Mouse (Mus musculus) liver, embryonic 16.5 days (tissue): ENCODE data around the gene Brsk1. TPM values are rescaled to one million over a fixed set of nuclear protein-coding genes. Genes with fewer than 3 reads are reported as not detected.

ENCODE experiments used
- ATAC-seq: fragments of 200-750 bp; cut with Nextera tagmentation; 2 replicates; pipeline ENCODE4 v1.8.0; 2017; ENCODE audit warnings: low read depth, mild to moderate bottlenecking, moderate number of reproducible peaks, moderate library complexity
- H3K27ac ChIP-seq: fragments of 300-500 bp; sonication (generic); 2 replicates; pipeline ENCODE4 v1.5.1; 2014; ENCODE audit warnings: mild to moderate bottlenecking, low read length
- H3K27me3 ChIP-seq: fragments of 300-500 bp; sonication (generic); 2 replicates; pipeline ENCODE4 v1.6.1; 2014; ENCODE audit warnings: low read depth, low read length, mixed read lengths; ENCODE audit not compliant: control insufficient read depth, insufficient read depth
- H3K36me3 ChIP-seq: fragments of 300-500 bp; sonication (generic); 2 replicates; pipeline ENCODE4 v1.6.1; 2014; ENCODE audit warnings: mild to moderate bottlenecking; ENCODE audit not compliant: control insufficient read depth, insufficient read depth
- H3K4me1 ChIP-seq: fragments of 300-500 bp; sonication (generic); 2 replicates; pipeline ENCODE4 v1.6.1; 2014; ENCODE audit warnings: low read depth, low read length, mixed read lengths; ENCODE audit not compliant: control insufficient read depth
- H3K4me2 ChIP-seq: fragments of 300-500 bp; sonication (generic); 2 replicates; pipeline ENCODE4 v1.6.1; 2014; ENCODE audit warnings: low read depth, low read length, mixed read lengths
- H3K4me3 ChIP-seq: fragments of 300-500 bp; sonication (generic); 2 replicates; pipeline ENCODE4 v1.5.1; 2014; ENCODE audit warnings: low read depth, mild to moderate bottlenecking, low read length
- H3K9ac ChIP-seq: fragments of 300-500 bp; sonication (generic); 2 replicates; pipeline ENCODE4 v1.6.1; 2014; ENCODE audit warnings: low read depth, low read length
- H3K9me3 ChIP-seq: fragments of 300-500 bp; sonication (generic); replicated peaks from 2 replicates; pipeline ENCODE4 v1.6.1; 2016; ENCODE audit warnings: low read length; ENCODE audit not compliant: control insufficient read depth
- WGBS: fragments of 180-500 bp; shearing (Covaris S2); extraction: QIAGEN DNeasy Blood & Tissue Kit; methylation state at CpG from one replicate; pipeline ENCODE4 v1.1.7; 2014; ENCODE audit not compliant: insufficient replicate concordance; 5-methylcytosine and 5-hydroxymethylcytosine counted together
- polyA plus RNA-seq: library from polyadenylated mRNA; unstranded; fragments of >200 nt; fragmentation: Nextera tagmentation; extraction: Ambion mirVana; gene quantifications from 2 replicates; pipeline ENCODE4 v1.2.1, GENCODE M21; 2015

The Brsk1 gene
- polyA plus RNA-seq, 1 experiment from 2014 or later, result 0.14 TPM

DNA sequence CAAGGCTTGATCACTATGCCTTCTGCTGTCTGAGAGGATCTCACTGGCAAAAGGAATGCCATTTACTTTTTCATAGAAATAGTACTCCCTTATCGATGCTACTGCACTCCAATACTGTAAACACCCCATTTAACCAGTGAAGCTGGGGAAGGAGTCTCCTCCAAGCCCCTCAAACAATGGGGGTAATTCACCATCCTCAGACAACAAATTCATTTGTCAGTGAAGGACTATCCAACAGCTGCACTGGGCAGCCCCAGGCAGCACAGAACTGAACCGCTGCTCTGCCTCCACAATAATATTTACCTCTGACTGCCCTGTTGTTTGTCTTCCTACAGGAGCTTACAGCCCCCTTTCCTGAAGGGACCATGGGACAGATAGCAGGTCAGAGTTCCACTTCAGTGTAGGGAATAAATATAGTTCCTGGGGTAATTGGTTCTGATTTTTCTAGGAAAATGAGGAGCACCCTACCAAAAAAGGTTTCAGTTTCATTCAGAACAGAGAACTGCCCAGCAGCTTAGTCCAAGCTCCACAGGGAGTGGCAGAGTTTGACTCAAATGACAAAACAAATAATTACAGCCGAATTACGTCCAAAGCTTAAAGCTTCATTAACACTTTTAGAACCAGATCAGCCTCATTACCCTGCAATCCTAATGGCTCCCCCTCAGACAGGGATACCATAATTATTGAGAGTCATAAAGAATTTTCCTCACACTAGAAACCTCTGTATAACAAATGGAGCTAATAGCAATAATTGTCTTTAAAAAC is 74.7 kb downstream of the Brsk1 start:
- no peak overlapping the region for H3K27ac ChIP-seq
- H3K9ac ChIP-seq, result no peak overlapping the region
- no peak overlapping the region for H3K4me2 ChIP-seq
- H3K4me1 ChIP-seq, result no peaks in the 10 kb centered on the region
- no peak overlapping the region for H3K4me3 ChIP-seq
- H3K36me3 ChIP-seq, result no peaks in the 10 kb centered on the region
- H3K27me3 ChIP-seq, result peaks cover 6% of the 10 kb centered on the region
- peak; percentile 43 for ATAC-seq
- H3K9me3 ChIP-seq, result no peaks in the 10 kb centered on the region
- 29% methylated on average over 4 of the region's 4 CpGs for WGBS

Other genes starting within 250 kb of the Brsk1 start
- gene Rdh13, start 245.0 kb upstream of the Brsk1 start, polyA plus RNA-seq, result 4.2 and 4.3 TPM in 2 replicates
- 1.1 and 2.6 TPM in 2 replicates for gene Eps8l1, start 229.9 kb upstream of the Brsk1 start, polyA plus RNA-seq
- 6.9 and 8.0 TPM in 2 replicates for gene Ppp1r12c, start 188.9 kb upstream of the Brsk1 start, polyA plus RNA-seq
- gene Tnnt1, start 174.2 kb upstream of the Brsk1 start, polyA plus RNA-seq, result 9.3 and 15.2 TPM in 2 replicates
- gene Tnni3, start 166.4 kb upstream of the Brsk1 start, polyA plus RNA-seq, result 0.32 and 0.40 TPM in 2 replicates
- 0.16 and 0.19 TPM in 2 replicates for gene Dnaaf3, start 158.2 kb upstream of the Brsk1 start, polyA plus RNA-seq
- 0.48 and 0.52 TPM in 2 replicates for gene Syt5, start 143.1 kb upstream of the Brsk1 start, polyA plus RNA-seq
- gene Ptprh, start 86.6 kb upstream of the Brsk1 start, polyA plus RNA-seq, result 0.02 TPM in 1 of 2 replicates, not detected in the other
- gene Tmem86b, start 59.2 kb upstream of the Brsk1 start, polyA plus RNA-seq, result 38.2 and 39.0 TPM in 2 replicates
- 2.4 and 3.4 TPM in 2 replicates for gene Ppp6r1, start 31.6 kb upstream of the Brsk1 start, polyA plus RNA-seq
- 46.8 and 49.1 TPM in 2 replicates for gene Hspbp1, start 5.5 kb upstream of the Brsk1 start, polyA plus RNA-seq
- 0.33 and 0.36 TPM in 2 replicates for gene Tmem150b, start 34.6 kb downstream of the Brsk1 start, polyA plus RNA-seq
- 41.3 and 47.4 TPM in 2 replicates for gene Kmt5c, start 49.5 kb downstream of the Brsk1 start, polyA plus RNA-seq
- gene Cox6b2, start 62.5 kb downstream of the Brsk1 start, polyA plus RNA-seq, result 65.0 and 71.5 TPM in 2 replicates
- gene Fam71e2, start 80.7 kb downstream of the Brsk1 start, polyA plus RNA-seq, result not detected in 2 replicates
- gene Il11, start 92.3 kb downstream of the Brsk1 start, polyA plus RNA-seq, result 0.12 TPM in 1 of 2 replicates, not detected in the other
- not detected in 2 replicates for gene Tmem190, start 92.3 kb downstream of the Brsk1 start, polyA plus RNA-seq
- gene Tmem238, start 99.1 kb downstream of the Brsk1 start, polyA plus RNA-seq, result 8.4 and 8.9 TPM in 2 replicates
- gene Rpl28, start 102.3 kb downstream of the Brsk1 start, polyA plus RNA-seq, result 162 and 174 TPM in 2 replicates
- 261 and 272 TPM in 2 replicates for gene Ube2s, start 122.0 kb downstream of the Brsk1 start, polyA plus RNA-seq
- gene Shisa7, start 154.1 kb downstream of the Brsk1 start, polyA plus RNA-seq, result not detected in 2 replicates
- 4.1 and 4.8 TPM in 2 replicates for gene Isoc2b, start 179.7 kb downstream of the Brsk1 start, polyA plus RNA-seq
- gene Isoc2a, start 186.5 kb downstream of the Brsk1 start, polyA plus RNA-seq, result 0.49 and 0.89 TPM in 2 replicates
- not detected in 2 replicates for gene Gm36210, start 215.9 kb downstream of the Brsk1 start, polyA plus RNA-seq
- gene Zfp628, start 224.6 kb downstream of the Brsk1 start, polyA plus RNA-seq, result 1.4 and 1.9 TPM in 2 replicates
- gene Nat14, start 231.4 kb downstream of the Brsk1 start, polyA plus RNA-seq, result 0.25 and 0.37 TPM in 2 replicates
- gene Ssc5d, start 235.2 kb downstream of the Brsk1 start, polyA plus RNA-seq, result 0.08 and 0.20 TPM in 2 replicates